Mouse (Mus musculus) large intestine, adult 2 months (tissue): ENCODE results near the gene 4930432M17Rik. TPM values are rescaled to one million over a fixed set of nuclear protein-coding genes. Genes with fewer than 3 reads are reported as not detected.

Experiments used
- DNase-seq: peaks from one replicate; pipeline ENCODE4 v3.0.0-alpha.2; 2012; ENCODE audit warnings: low read depth, low spot score
- WGBS: fragments of 180-500 bp; shearing (Covaris S2); methylation state at CpG from one replicate; pipeline ENCODE4 v1.1.7; 2018; 5-methylcytosine and 5-hydroxymethylcytosine counted together
- polyA plus RNA-seq: library from polyadenylated mRNA; depleted of rRNA; stranded (reverse); fragments of >200 nt; gene quantifications from 2 replicates; pipeline ENCODE4 v1.2.3, GENCODE M21; 2012

4930432M17Rik gene
- polyA plus RNA-seq, 1 experiment, result not detected

DNA sequence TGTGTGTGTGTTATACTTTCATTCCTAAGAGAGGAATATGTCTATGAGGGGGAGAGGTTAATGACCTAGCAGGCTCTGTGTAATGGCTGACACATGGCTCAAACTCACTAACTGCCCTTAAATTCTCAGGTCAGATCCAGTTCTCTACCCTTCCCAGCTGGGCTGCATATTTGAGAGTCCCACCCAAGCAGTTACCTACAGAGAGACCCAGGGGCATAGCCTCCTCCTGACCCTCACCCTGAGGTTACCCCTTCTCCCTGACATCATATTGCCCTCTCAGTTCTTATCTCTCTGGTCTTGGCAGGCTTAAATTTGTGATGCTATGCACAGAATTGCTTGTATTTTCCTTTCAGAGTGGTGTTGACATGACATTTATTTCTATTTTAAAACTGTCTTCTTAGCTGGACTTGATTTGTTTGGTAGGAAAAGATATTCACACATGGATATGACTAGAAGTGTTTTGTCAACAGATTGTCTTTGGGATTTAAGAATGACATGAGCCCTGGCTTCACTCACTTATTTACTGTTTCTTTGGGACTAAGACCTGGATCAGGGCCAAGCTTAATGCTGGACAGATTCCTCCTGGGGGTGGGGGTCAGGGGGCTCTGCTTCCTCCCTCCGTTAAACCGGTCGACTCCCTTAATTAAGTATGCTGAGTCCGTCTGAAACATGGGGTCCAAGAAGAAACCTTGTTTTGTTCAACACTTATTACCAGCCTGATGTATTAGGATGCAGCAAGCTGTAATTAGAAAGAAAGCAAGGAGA, 7.7 kb upstream of the 4930432M17Rik start:
- no peak for DNase-seq
- WGBS, result 61% methylated on average over 4 of the region's 4 CpGs

DNA sequence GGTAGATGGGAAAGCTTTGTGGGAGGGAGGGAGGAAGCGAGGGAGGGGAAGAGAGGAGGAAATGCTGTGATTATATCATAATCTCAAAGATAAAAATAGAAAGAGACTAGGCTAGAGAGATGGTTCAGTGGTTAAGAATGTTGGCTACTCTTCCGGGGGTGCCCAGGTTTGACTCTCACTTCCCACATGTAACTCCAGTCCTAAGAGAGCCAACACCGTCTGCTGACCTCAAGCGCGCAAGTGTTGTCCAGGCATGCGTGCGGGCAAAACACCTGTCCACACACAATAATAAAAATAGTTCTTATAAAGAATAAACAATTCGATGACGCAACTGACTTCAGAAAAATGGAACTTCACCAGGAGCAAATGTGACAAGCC, 7.1 kb upstream of the 4930432M17Rik start:
- WGBS, result 72% methylated on average over 9 of the region's 9 CpGs
- no peak for DNase-seq

DNA sequence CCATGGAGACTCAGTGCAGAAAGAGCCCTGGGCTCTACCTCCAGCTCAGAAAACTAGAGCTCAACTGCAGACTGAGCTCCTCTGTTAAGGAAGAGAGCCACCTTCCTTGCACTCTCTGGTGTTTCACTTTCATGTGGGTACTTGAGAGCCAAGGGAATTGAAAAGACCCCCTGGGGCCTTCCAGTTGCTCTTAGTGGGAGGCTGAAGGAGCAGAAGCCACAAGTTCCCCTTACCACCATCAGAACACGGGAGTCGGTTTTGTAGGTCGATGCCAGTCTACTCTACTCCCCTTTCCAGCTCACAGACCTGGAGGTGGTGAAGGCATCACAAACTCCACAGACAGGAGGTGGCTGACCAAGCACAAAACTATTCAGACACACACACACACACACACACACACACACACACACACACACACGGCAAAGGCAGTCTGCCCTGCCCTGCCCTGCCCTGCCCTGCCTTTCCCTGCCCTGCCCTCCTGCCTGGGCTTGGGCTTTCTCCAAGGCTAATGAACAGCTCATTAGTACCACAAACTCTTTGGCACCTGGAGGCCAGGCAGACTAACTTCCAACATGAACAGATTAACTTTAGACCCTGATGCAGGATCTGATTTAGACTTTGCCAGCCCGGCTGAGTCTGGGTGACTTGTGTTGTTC, 1.7 kb downstream of the 4930432M17Rik start:
- no peak for DNase-seq
- 33% methylated on average over 5 of the region's 5 CpGs for WGBS

DNA sequence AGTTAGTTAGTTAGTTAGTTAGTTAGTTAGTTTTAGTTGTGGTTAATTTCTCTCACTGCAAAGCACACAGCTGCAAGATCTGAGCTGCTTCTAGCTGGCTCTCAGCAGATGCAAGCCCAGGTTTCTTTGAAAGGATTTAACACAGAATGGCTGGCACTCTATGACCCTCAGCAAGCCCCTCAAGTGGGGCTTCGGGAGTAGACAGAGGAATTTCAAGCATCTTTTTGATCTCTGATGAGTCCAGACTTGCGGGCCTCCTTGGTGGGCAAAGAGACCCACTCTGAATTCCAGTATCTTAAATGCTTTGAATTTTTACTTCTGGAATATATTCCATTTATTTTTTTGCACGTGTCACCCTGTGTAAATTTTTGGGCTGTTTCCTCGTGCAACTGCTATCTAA, 8.4 kb downstream of the 4930432M17Rik start:
- 73% methylated on average over 4 of the region's 4 CpGs for WGBS
- no peak for DNase-seq

DNA sequence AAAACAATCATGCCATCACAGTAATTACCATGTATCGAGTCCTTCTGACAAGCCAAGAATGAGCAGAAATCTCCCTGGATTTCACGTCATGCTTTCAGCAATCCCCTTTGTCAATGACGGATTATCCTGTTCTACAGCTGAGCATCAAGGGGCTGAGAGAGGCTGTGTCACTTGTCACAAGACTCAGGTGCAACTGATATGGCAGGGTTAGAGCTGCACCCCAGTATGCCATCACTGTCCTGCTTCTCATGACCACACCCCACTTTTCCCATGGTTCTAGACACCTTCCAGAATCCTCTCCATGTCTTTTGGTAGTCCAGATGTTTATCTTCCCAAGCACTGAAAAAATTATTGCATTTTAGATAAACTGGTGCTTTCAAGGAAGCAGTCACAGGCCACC, 8.9 kb downstream of the 4930432M17Rik start:
- 93% methylated on average over 3 of the region's 3 CpGs for WGBS
- DNase-seq, result no peak

DNA sequence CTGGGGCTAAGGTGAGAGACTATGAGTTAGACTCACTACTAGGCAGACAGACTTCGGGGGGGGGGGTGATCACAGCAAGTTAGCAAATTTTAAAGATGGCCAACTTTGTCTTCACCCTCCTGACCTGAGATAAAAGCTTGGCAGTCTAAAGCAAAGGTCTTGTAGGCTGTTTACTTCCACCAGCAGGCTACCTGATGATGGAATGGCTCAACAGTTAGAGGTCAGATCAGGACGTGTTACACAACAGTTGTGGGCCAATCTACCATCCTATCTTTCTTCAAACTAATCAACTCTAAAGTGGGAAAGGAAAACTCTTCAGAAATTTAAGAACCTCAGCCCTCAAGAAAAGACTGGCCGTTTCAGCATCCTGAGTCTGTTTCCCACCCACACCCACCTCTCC, 9.6 kb downstream of the 4930432M17Rik start:
- no peak for DNase-seq
- 82% methylated on average over 3 of the region's 3 CpGs for WGBS

DNA sequence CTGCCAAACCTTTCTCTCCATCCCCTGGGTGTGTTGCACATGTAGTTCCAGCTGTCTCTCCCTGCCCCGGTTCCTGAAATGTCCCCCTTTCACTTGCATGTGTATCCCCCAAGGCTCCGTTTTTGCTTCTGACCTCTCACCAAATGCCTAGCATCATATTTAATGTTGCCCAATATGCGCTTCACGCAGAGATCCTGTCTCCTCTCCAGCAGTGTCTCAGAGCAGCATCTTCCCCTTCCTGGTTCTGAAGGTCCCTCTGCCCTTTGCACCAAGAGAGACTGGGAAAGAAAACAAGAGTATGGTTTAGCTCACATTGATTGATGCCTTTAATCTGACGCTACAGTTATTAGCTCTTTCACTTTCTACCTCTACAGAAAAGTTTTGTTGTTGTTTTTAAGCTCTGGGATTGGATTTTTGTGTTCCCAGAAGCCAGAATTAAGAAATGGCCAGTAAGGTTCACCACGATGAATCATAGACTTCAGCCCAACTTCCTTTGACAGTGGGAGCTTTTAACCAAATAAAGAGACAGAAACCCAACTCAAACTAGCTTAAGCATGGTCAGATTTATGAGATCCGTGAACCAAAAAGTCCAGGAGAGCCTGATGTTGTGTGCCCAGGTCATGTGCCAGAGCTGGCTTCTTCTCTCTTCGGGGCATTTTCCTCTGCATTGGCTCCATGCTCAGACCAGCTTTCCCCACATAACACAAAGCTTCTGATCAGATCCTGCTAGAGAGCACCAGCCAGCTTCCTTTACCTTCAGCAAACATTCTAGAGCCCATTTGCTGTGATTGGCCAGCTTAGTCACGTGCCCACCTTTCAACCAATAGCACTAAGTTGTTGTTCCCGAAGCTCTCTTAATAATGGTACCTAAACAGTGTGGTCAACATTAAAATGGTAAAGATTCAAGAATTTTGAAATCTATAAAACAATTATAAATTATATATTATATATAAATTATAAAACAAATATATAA, 12.2 kb downstream of the 4930432M17Rik start:
- WGBS, result 64% methylated on average over 10 of the region's 10 CpGs
- no peak for DNase-seq

DNA sequence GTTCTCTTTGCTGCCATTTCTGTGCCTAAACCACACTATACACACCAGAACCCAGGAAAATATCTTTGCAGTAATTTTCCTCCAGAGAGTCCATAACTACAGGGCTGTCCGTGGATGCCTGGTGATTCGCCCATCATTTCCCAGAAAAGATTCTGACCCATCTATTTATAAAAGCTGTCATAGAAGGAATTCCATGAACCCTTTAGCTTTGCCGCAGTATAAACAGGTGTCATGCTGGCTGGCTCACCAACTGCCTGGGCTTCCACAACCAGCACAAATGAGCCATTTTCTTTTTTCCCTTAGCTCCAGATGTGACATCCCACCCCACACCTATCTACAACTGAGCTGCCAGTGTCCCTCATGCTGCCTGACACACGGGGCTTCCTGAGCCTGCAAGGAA, 14.0 kb downstream of the 4930432M17Rik start:
- WGBS, result 57% methylated on average over 4 of the region's 4 CpGs
- DNase-seq, result no peak

DNA sequence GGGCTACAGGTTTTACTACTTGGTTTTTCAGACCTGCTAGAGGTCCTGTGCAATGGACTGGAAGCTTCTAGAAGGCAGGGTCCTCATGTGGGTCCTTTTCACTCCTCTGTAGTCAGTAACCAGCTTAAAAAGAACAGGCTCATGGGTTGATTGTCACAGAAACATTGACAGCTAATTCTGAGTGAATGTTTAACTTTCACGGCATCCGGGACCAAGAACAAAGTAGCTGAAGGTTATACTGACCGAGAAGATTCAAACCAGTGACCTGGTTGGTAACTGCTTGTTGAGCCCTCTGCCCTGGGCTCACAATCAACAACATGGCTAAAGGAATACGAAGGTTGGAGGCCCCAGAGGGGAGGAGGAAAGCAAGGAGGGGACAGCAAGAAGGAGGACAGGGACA, 14.4 kb downstream of the 4930432M17Rik start:
- WGBS, result 24% methylated on average over 4 of the region's 4 CpGs
- no peak for DNase-seq

DNA sequence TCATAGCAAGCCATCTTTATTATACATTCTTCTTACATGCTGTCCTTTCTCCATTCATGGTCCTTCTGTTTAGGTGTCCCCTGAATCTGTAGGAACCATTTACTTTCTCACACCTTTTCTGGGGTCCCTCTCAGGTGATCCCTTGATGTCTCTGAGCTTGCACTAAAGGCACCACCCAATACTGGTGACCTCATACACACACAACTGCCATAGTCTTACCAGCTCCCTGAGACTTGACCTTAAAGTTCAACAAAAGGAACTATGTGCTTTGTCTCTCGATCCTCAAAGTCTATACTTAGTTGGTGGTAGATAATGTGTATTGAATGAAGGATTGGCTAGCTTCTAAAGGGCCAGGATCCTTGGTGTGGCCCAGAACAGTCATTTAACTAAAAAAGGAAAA, 15.4 kb downstream of the 4930432M17Rik start:
- no peak for DNase-seq
- 46% methylated on average over 1 of the region's 1 CpGs for WGBS

DNA sequence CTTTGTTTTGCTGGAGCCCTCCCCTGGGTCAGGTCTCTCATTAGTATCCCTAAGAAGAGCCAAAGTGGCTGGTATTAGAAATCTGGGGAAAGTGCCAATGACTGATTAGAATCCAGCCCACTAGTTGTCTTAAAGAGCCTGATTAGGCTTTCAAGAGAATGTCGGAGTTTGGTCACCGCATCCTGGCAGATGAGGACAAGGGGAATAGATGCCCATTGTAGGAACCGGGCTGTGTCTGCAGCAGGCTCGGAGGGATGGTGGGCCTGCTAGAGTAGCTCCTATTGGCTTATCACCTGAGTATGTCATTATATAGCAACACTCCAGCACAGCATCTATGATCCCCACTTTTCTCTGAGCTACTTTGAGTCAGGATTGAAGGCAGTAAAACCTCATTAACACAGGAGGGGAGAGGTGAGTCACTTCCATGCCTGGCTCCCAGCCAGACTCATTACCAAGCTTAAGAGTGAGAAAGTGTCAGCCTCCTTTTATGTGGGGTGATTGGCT, 15.9 kb downstream of the 4930432M17Rik start:
- DNase-seq, result peak; percentile 98
- WGBS, result 34% methylated on average over 4 of the region's 4 CpGs

DNA sequence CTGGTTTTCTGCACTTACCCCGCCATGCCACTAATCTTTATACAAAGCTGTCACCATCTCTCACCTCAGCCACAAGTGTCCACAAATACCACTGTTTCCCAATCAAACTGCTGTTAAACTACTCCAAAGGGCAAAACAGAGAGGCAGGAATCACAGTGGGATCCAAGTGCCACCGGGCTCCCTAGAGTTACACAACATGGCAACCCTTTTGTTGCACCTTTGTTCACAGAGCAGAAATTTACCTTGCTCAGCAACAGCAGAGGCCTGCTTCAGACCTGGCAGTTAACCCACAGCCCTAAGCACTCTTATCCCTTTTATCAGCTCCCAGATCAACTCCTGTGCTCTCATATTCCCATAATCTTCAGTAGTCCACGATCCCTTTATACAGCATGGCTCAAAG, 17.2 kb downstream of the 4930432M17Rik start:
- DNase-seq, result no peak
- 81% methylated on average over 3 of the region's 3 CpGs for WGBS

DNA sequence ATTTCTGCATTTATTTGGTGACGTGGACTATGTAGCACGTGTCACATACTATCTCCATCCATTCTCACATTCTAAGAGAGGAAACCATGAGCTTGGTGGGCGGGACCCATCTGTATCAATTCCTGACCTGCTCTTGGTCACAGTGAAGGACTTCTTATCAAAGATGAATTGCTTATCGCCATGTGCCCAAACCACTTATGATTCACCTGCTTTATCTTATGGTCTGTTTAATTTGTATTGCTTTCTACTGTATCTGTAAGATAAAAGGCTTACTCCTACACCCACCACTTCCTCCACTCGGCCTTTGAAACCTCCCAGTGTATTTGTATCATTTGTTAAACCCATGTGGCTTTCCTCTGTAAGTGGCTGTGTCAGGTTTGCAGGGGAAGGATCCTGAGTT, 18.5 kb downstream of the 4930432M17Rik start:
- no peak for DNase-seq
- 54% methylated on average over 5 of the region's 5 CpGs for WGBS

DNA sequence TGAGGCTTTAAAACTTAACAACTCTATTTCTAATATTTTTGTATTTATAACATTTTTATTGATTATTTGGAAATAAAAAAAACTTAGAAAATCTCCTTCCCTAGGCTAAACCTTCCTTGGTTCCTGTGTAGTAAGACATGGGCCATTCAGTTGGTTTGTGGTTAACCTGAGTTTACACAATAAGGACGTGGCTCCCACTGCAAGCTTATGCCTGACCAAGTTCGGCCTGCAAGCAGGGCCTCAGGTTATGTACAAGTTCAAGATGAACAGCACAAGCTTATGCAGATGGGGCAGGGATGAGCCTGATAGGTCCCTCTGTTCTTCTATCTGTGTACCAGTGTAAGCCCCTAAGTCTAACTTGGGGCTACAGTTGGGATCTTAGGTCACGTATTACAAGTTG, 19.1 kb downstream of the 4930432M17Rik start:
- 87% methylated on average over 3 of the region's 3 CpGs for WGBS
- DNase-seq, result no peak

DNA sequence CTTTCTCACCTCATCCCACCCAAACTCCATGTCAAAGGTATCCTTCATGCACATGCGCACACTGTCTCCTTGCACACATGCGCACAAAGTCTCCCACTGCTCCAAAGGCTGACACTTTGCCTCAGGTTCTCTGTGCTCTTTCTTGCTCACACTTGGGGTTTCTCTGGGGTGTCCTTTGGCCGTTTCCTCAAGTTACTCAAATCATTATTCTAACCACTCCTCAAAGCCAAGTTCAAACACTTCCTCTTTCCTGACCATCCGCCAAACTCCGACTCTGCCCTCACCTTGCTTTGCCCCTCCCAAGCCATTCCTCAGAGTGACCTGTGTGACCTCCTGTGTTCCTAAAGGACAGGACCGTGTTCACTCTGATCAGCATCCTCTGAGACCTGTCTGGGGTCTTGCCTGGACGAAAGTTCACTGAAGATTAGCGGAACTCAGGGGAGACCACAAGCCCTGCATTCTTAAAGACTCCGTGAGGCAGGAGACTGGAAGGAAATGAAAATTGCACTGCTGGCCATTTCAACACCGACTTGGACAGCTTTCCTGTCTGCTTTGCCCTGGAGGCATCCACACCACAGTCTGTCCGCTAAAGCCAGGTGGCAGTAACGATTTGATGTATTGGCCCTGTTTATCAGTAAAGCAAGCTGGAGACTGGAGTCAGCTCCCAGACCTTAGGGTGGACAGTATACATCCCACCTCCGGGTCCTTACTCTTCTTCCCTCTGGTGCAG, 22.6 kb downstream of the 4930432M17Rik start:
- 63% methylated on average over 13 of the region's 13 CpGs for WGBS

DNA sequence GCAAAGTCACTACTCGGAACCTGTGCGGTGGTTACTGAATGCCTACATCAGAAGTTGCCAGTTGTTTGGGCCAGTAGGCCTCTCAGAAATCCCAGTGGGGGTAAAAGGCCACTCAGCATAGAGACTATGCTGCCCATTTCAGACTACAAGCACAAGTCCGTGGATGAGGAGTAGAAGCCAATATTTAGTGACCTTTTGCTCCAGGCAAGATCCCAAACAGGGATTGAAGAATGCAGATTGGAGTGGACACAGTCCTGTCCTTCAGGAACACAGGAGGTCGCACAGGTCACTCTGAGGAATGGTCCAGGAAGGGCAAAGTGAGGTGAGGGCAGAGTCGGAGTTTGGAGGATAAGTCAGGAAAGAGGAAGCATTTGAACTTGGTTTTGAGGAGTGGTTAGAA, 23.2 kb downstream of the 4930432M17Rik start:
- WGBS, result 50% methylated on average over 5 of the region's 5 CpGs
- no peak for DNase-seq

More for the DNA sequence above, 22.6 kb downstream of the 4930432M17Rik start:
- DNase-seq, result no peak

DNA sequence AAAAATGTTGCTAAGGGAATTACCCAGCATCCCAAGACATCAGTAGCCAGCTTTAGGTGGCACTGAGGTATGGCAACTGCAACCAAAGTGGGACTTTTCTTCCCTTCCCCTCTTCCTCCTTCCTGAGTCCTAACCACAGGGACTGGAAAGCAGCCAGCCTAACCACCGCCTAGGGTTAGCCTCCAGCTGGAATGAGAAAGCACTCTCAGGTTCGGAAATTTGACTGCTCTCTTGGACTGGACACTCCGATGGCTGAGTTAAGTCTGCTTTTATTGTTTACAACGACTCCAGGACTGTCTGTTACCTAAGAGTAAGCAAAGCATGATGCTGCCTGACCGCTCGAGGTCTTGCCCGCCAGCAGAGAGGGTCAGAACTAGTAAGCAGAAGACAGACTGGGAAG, 26.6 kb downstream of the 4930432M17Rik start:
- no peak for DNase-seq
- WGBS, result 52% methylated on average over 7 of the region's 7 CpGs

DNA sequence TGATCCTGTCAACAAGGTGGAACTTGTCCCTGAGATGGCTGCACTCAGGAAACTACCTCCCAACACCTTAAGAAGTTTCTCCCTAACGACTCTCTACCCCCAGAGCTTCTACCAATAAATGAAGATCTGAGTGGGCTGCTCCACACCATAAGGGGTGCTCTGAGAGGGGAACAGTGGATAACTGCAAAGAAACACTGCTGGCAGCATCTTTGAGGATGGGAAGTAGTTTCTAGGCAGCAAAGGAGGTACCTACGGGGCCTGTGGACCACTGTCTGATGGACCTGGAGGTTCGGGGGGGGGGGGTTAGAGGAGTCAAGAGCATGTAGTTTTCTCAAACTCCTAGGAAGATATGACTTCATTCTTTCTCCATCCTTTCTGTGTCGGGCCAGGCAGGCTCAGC, 28.8 kb downstream of the 4930432M17Rik start:
- DNase-seq, result no peak
- WGBS, result 70% methylated on average over 4 of the region's 4 CpGs

DNA sequence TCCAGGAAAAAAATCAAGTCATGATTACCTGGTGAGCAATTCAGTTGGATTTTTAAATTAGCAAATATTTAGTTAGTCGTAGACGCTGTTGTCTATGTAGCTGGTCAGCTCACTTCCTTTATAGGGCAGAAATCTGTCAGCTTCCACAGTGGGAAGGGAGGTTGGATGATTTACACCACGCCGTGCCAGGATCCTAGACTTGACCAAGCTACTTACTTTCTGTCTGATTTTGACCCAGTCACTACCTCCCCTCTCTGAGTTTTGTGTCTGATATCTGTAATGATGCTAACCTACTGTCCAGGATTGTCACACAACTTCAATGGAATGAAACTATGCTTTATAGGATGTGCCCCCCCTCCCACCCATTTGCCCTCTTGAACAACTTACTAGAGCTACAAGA, 29.3 kb downstream of the 4930432M17Rik start:
- WGBS, result 78% methylated on average over 4 of the region's 4 CpGs
- no peak for DNase-seq
